Mouse (Mus musculus) intestine, postnatal 0 days (tissue): ENCODE measurements around the gene Npffr2. TPM values are rescaled to one million over a fixed set of nuclear protein-coding genes. Genes with fewer than 3 reads are reported as not detected.

Experiments used
- ATAC-seq: fragments of 200-750 bp; cut with Nextera tagmentation; 2 replicates; pipeline ENCODE4 v1.8.0; 2017; ENCODE audit warnings: mild to moderate bottlenecking, moderate TSS enrichment, moderate library complexity
- H3K27ac ChIP-seq: fragments of 300-500 bp; sonication (generic); 2 replicates; pipeline ENCODE4 v1.5.1; 2014; ENCODE audit warnings: mild to moderate bottlenecking, low read depth, low read length, moderate library complexity
- H3K27me3 ChIP-seq: fragments of 300-500 bp; sonication (generic); replicated peaks from 2 replicates; pipeline ENCODE4 v1.6.1; 2014; ENCODE audit warnings: low read length, mixed read lengths; ENCODE audit not compliant: control insufficient read depth, insufficient read depth
- H3K36me3 ChIP-seq: fragments of 300-500 bp; sonication (generic); 2 replicates; pipeline ENCODE4 v1.6.1; 2014; ENCODE audit warnings: mild to moderate bottlenecking, moderate library complexity; ENCODE audit not compliant: control insufficient read depth, insufficient read depth
- H3K4me1 ChIP-seq: fragments of 300-500 bp; sonication (generic); replicated peaks from 2 replicates; pipeline ENCODE4 v1.6.1; 2014; ENCODE audit warnings: antibody characterized with exemption, low read length, mixed read lengths; ENCODE audit not compliant: control insufficient read depth, insufficient read depth
- H3K4me2 ChIP-seq: fragments of 300-500 bp; sonication (generic); replicated peaks from 2 replicates; pipeline ENCODE4 v1.6.1; 2014; ENCODE audit warnings: low read depth, mild to moderate bottlenecking, moderate library complexity
- H3K4me3 ChIP-seq: fragments of 300-500 bp; sonication (generic); 2 replicates; pipeline ENCODE4 v1.5.1; 2014; ENCODE audit warnings: low read depth, low read length
- H3K9ac ChIP-seq: fragments of 300-500 bp; sonication (generic); 2 replicates; pipeline ENCODE4 v1.6.1; 2014; ENCODE audit warnings: mild to moderate bottlenecking, low read depth, low read length
- H3K9me3 ChIP-seq: fragments of 300-500 bp; sonication (generic); 2 replicates; pipeline ENCODE4 v1.6.1; 2016; ENCODE audit warnings: mixed run types; ENCODE audit not compliant: control insufficient read depth
- CTCF ChIP-seq: sonication (generic); IDR thresholded peaks from 2 replicates; pipeline ENCODE4 v1.5.1; 2016; ENCODE audit warnings: low read depth, mild to moderate bottlenecking, control low read depth, antibody characterized with exemption, moderate library complexity
- WGBS: fragments of 180-500 bp; shearing (Covaris S2); extraction: QIAGEN DNeasy Blood & Tissue Kit; methylation state at CpG from one replicate; pipeline ENCODE4 v1.1.7; 2014; 5-methylcytosine and 5-hydroxymethylcytosine counted together
- polyA plus RNA-seq: library from polyadenylated mRNA; unstranded; fragments of >200 nt; fragmentation: Nextera tagmentation; extraction: Ambion mirVana; gene quantifications from 2 replicates; pipeline ENCODE4 v1.2.1, GENCODE M21; 2015

The Npffr2 gene
- polyA plus RNA-seq: not detected in 2 replicates

DNA sequence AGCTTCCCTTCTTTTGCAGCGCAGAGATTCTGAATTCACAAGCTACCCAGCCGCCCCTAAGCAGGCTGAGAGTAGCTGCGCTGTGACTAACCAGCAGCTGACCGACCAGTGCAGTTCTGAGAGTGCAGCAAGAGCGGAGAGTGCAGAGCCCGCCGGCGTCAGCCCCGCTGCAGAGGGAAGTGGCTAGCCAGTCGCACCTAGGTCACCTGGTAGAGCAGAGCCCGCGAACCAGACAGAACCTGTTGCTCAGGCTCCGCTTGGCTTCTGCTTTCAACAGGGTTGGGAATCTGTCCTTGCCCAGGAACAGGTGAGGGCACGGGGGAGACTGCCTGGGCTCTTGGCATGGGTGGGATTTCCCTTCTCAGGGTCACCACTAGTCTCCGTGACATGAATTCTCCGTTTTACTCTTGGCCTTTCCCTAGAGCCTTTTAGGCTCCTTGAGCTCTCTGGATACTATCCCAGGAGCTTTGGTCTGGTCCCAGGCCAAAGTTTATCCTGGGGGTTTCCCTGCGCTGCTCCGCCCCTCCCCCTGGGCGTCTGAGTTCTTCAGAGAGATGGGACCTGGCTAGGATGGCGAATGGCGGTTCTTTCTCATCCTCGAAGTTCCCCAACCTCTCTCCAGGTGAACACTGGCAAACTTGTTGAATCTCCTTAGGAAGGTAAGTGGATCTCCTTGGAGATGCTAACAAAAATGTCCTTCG is at the start of gene Npffr2:
TSS of gene Npffr2 (plus strand) at position 552 of the 701 bp plus-strand sequence.
- Histone ChIP-seq H3K36me3 (no peaks in the 10 kb centered on the region), H3K27ac (no peak within 1 kb of the TSS), H3K9ac (no peak within 1 kb of the TSS), H3K27me3 (no peaks in the 10 kb centered on the region; the same call in 1 of the 2 replicates), H3K4me3 (peak within 1 kb of the TSS; percentile 22), H3K4me2 (peak within 1 kb of the TSS; percentile 58), H3K9me3 (no peaks in the 10 kb centered on the region), H3K4me1 (no peaks in the 10 kb centered on the region)
- 7% methylated on average over 23 of the region's 23 CpGs for WGBS
- TF ChIP-seq CTCF: no peak
- peak; percentile 77 for ATAC-seq

GRCm38 (mm10) chr5:89492560-89492959 is 34.7 kb upstream of the Npffr2 start:
- 94% methylated on average over 1 of the region's 1 CpGs for WGBS
- Histone ChIP-seq H3K36me3 (no peaks in the 10 kb centered on the region), H3K27me3 (no peaks in the 10 kb centered on the region), H3K4me1 (no peaks in the 10 kb centered on the region), H3K4me2 (no peak overlapping the region), H3K9ac (no peak overlapping the region), H3K4me3 (no peak overlapping the region), H3K27ac (no peak overlapping the region), H3K9me3 (no peaks in the 10 kb centered on the region)
- ATAC-seq: no peak
- no peak for TF ChIP-seq CTCF

GRCm38 (mm10) chr5:89500182-89500581 is 27.0 kb upstream of the Npffr2 start:
- peak; percentile 76 for TF ChIP-seq CTCF
- no peak for ATAC-seq
- no peak overlapping the region for H3K4me2 ChIP-seq
- no peaks in the 10 kb centered on the region for H3K36me3 ChIP-seq
- 54% methylated on average over 6 of the region's 6 CpGs for WGBS
- no peaks in the 10 kb centered on the region for H3K9me3 ChIP-seq
- no peak overlapping the region for H3K9ac ChIP-seq
- no peaks in the 10 kb centered on the region for H3K27me3 ChIP-seq
- no peak overlapping the region for H3K27ac ChIP-seq
- H3K4me3 ChIP-seq: no peak overlapping the region
- H3K4me1 ChIP-seq: no peaks in the 10 kb centered on the region

DNA sequence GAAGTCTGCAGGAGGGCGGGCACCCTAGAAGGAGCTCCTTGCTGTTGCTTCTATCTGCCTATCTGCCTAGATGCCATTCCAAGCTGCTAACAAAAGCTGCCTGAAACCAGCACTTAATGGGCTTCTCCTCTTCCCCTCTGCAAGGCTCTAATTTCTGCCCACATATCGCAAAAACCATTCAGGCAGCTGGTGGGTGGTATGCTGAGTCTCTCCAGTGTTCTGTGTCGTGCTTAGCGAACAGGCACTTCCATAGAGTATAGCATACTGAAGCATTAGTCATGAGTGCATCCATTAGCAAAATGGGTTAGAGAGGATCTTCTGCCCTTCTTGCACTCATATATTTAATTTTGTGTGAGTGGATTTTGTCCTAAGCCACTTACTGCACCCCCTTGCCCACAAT is 8.6 kb upstream of the Npffr2 start:
- no peaks in the 10 kb centered on the region for H3K36me3 ChIP-seq
- H3K4me1 ChIP-seq: no peaks in the 10 kb centered on the region
- 79% methylated on average over 4 of the region's 4 CpGs for WGBS
- no peaks in the 10 kb centered on the region for H3K9me3 ChIP-seq
- H3K4me3 ChIP-seq: no peak overlapping the region
- H3K27ac ChIP-seq: no peak overlapping the region
- no peaks in the 10 kb centered on the region for H3K27me3 ChIP-seq
- no peak for TF ChIP-seq CTCF
- no peak overlapping the region for H3K4me2 ChIP-seq
- ATAC-seq: no peak
- no peak overlapping the region for H3K9ac ChIP-seq

DNA sequence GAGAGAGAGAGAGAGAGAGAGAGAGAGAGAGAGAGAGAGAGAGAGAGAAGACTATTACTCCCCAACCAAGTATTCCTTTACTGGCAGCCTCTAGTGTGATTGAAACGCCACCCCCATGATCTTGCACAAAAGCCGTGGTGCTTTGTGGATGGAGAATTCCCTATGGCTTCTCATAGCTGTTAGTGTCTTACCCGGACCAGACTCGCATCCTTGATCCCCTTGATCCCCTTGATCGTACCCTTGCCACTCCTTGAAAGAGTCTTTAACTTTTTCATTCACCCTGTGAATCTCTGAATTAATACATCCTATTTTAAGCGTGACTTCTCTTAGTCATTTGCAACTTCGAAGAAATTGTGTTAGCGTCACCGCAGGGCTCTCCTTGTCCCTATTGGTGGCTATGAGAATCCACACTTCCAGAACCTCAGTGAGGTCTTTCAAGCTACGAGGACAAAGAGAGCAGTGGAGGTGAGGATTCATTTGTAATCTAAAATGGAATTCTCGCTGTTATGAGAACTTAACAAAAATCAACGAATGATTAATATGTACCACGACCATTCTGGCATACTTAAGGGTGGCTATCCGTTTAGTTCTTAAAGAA is 949 bp upstream of the Npffr2 start:
- no peaks in the 10 kb centered on the region; the same call in 1 of the 2 replicates for H3K27me3 ChIP-seq
- peak overlapping the region; percentile 22 for H3K4me3 ChIP-seq
- peak overlapping the region; percentile 58 for H3K4me2 ChIP-seq
- H3K4me1 ChIP-seq: no peaks in the 10 kb centered on the region
- no peaks in the 10 kb centered on the region for H3K9me3 ChIP-seq
- H3K27ac ChIP-seq: no peak overlapping the region
- 8% methylated on average over 14 of the region's 14 CpGs for WGBS
- 0 out of 2 replicates have a peak, but pooled peaks have one; percentile 3 for TF ChIP-seq CTCF
- no peak overlapping the region for H3K9ac ChIP-seq
- ATAC-seq: no peak
- H3K36me3 ChIP-seq: no peaks in the 10 kb centered on the region

- no peak for TF ChIP-seq CTCF
- WGBS: 54% methylated on average over 4 of the region's 4 CpGs
- Histone ChIP-seq H3K27ac (no peak overlapping the region), H3K9ac (no peak overlapping the region), H3K27me3 (no peaks in the 10 kb centered on the region; the same call in 1 of the 2 replicates), H3K4me2 (no peak overlapping the region), H3K4me1 (no peaks in the 10 kb centered on the region), H3K36me3 (no peaks in the 10 kb centered on the region), H3K4me3 (no peak overlapping the region), H3K9me3 (no peaks in the 10 kb centered on the region)
- ATAC-seq: no peak
Measured at GRCm38 (mm10) chr5:89528951-89529350, 1.7 kb downstream of the Npffr2 start.
